In the genomic region with DNA sequence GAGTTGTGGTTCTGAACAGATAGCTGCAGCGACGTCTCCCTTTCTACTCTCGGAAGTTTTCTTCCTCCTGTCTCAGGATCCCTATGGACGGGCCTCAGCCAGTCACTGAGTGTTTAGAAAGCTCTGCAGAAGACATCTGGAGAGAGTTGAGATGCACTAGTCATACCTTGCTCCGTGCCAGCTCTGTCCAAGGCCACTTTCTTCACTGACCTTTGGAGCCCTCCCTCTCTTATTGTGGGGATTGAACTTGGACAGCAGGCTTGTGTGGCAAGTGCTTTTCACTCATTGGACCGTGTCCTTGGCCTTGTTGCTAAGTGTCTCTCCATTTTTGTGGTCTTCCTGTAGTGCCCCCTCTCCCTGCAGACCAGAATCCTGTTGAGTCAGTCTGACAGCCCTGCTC, we compare ENCODE assay signal across 17 mouse cellular contexts. TPM values are rescaled to one million over a fixed set of nuclear protein-coding genes. Genes with fewer than 3 reads are reported as not detected.
A peak's percentile ranks its signal among the peaks of the same experiment; 100 is the strongest.
DNase-seq lines count a peak whose midpoint lies in the region; ATAC-seq and TF ChIP-seq lines count a peak whose summit lies in the region.
"Had no signal": no experiment of that assay in that cellular context is flagged by ENCODE, and none has a peak within 500 bp of the region (broad histone marks: within the 10 kb centered on the region; RNA-seq: fewer than 3 reads in every experiment).

No protein-coding gene starts in this region.

- no peaks in the 10 kb centered on the region for H3K9me3 ChIP-seq in stomach, postnatal 0 days (ENCODE audit: control insufficient read depth, low read length)
- no peaks in the 10 kb centered on the region for H3K9me3 ChIP-seq in neural tube, embryonic 15.5 days (replicated peaks)
- H3K9me3 ChIP-seq: embryonic facial prominence, embryonic 12.5 days; forebrain, embryonic 10.5 days; midbrain, embryonic 10.5 days had no signal

- no peak overlapping the region for H3K4me2 ChIP-seq in stomach, postnatal 0 days (replicated peaks; ENCODE audit: low read depth)
- no peak overlapping the region for H3K4me2 ChIP-seq in neural tube, embryonic 15.5 days
- H3K4me2 ChIP-seq: embryonic facial prominence, embryonic 12.5 days had no signal

- peak; percentile 26 for ATAC-seq in granulocyte monocyte progenitor cell, adult 5-6 weeks (replicated peaks; ENCODE audit: poor library complexity, severe bottlenecking)
- no peak for ATAC-seq in stomach, postnatal 0 days (ENCODE audit: low FRiP score, low TSS enrichment)
- no peak for ATAC-seq in neural tube, embryonic 15.5 days (ENCODE audit: low FRiP score)
- ATAC-seq: hindbrain, postnatal 0 days had no signal

- no peak for TF ChIP-seq POLR2A in kidney, adult 2 months (IDR thresholded peaks at IDR 0.05; ENCODE audit: low read depth, low read length)

- TF ChIP-seq CTCF in kidney, adult 2 months (conservative IDR thresholded peaks at IDR 0.05; ENCODE audit: insufficient read depth, insufficient read length, low read depth, low read length): no peak
- no peak for TF ChIP-seq CTCF in stomach, postnatal 0 days (IDR thresholded peaks at IDR 0.05; ENCODE audit: low read depth)

- DNase-seq in kidney, adult 2 months: peak; percentile 83
- no peak for DNase-seq in kidney, postnatal 4 days
- DNase-seq in 416B (ENCODE audit: low read depth): peak; percentile 76
- peak; percentile 83 for DNase-seq in adrenal gland, adult 2 months
- no peak for DNase-seq in stomach, postnatal 0 days (ENCODE audit: low spot score)
- DNase-seq: cerebellum, postnatal 36 days; heart, adult 18-20 months; heart, postnatal 36 days; thymus, adult 18-20 months had no signal

- no peak for TF ChIP-seq EP300 in stomach, postnatal 0 days (optimal IDR thresholded peaks at IDR 0.05)

- H3K4me3 ChIP-seq in kidney, adult 2 months (ENCODE audit: insufficient read depth, low read depth, low read length): no peak overlapping the region
- H3K4me3 ChIP-seq in stomach, postnatal 0 days (ENCODE audit: low read depth, low read length): no peak overlapping the region
- no peak overlapping the region for H3K4me3 ChIP-seq in neural tube, embryonic 15.5 days (replicated peaks)
- H3K4me3 ChIP-seq: embryonic facial prominence, embryonic 12.5 days; forebrain, embryonic 10.5 days; midbrain, embryonic 10.5 days; myocyte had no signal

- H3K36me3 ChIP-seq in kidney, adult 2 months (ENCODE audit: control insufficient read depth, insufficient read depth, low read length): no peaks in the 10 kb centered on the region
- no peaks in the 10 kb centered on the region for H3K36me3 ChIP-seq in stomach, postnatal 0 days (ENCODE audit: control insufficient read depth, insufficient read depth, low read length)
- no peaks in the 10 kb centered on the region for H3K36me3 ChIP-seq in neural tube, embryonic 15.5 days
- H3K36me3 ChIP-seq: embryonic facial prominence, embryonic 12.5 days; forebrain, embryonic 10.5 days; midbrain, embryonic 10.5 days had no signal

- peaks cover 10% of the 10 kb centered on the region for H3K4me1 ChIP-seq in kidney, adult 2 months (ENCODE audit: control insufficient read depth, insufficient read depth, low read length)
- H3K4me1 ChIP-seq in stomach, postnatal 0 days (replicated peaks; ENCODE audit: control insufficient read depth, insufficient read depth): no peaks in the 10 kb centered on the region
- peaks cover 2% of the 10 kb centered on the region; the same call in 1 of the 2 replicates for H3K4me1 ChIP-seq in neural tube, embryonic 15.5 days

- H3K9ac ChIP-seq in stomach, postnatal 0 days (ENCODE audit: low read length): no peak overlapping the region
- no peak overlapping the region for H3K9ac ChIP-seq in neural tube, embryonic 15.5 days (replicated peaks)
- H3K9ac ChIP-seq: embryonic facial prominence, embryonic 12.5 days; liver, embryonic 14.5 days had no signal

- H3K27ac ChIP-seq in kidney, adult 2 months (ENCODE audit: insufficient read depth, low read depth, low read length): 0 out of 2 replicates have a peak overlapping the region, but pooled peaks have one; percentile 15
- H3K27ac ChIP-seq in stomach, postnatal 0 days (replicated peaks): no peak overlapping the region
- H3K27ac ChIP-seq in neural tube, embryonic 15.5 days (replicated peaks): no peak overlapping the region
- H3K27ac ChIP-seq: embryonic facial prominence, embryonic 12.5 days; forebrain, embryonic 10.5 days; hindbrain, postnatal 0 days; liver, embryonic 14.5 days; midbrain, embryonic 10.5 days had no signal

- WGBS in kidney, adult 2 months: 59% methylated on average over 6 of the region's 6 CpGs
- WGBS in stomach, postnatal 0 days: 80% methylated on average over 6 of the region's 6 CpGs
- WGBS in neural tube, embryonic 15.5 days: 89% methylated on average over 6 of the region's 6 CpGs

- H3K27me3 ChIP-seq in kidney, adult 2 months (replicated peaks; ENCODE audit: control insufficient read depth, insufficient read depth, low read length): no peaks in the 10 kb centered on the region
- no peaks in the 10 kb centered on the region for H3K27me3 ChIP-seq in stomach, postnatal 0 days (ENCODE audit: control insufficient read depth, insufficient read depth, low read length)
- H3K27me3 ChIP-seq in neural tube, embryonic 15.5 days (replicated peaks): no peaks in the 10 kb centered on the region

RNA-seq across cellular contexts. Expression of a gene that starts 6.3 kb away (rescaled TPM):
- polyA plus RNA-seq in kidney, adult 2 months (2012; rRNA removed): 48.0 and 49.5 TPM in 2 replicates
- total RNA-seq in adrenal gland, adult 2 months (2021): 10 to 100 TPM; 27.0 to 53.8 TPM
- polyA plus RNA-seq in adrenal gland, adult 2 months (2012; rRNA removed): 19.6 and 22.5 TPM in 2 replicates
- 11.2 and 17.3 TPM in 2 replicates for total RNA-seq in granulocyte monocyte progenitor cell, adult 5-6 weeks (2014; fragmentation: Nextera tagmentation)
- 19.2 and 26.2 TPM in 2 replicates for total RNA-seq in granulocyte monocyte progenitor cell, adult 5-6 weeks (2017)
- 19.7 and 20.1 TPM in 2 replicates for polyA plus RNA-seq in stomach, postnatal 0 days (2015; fragmentation: Nextera tagmentation; extraction: Ambion mirVana)
- 11.5 and 12.7 TPM in 2 replicates for polyA plus RNA-seq in neural tube, embryonic 15.5 days (2015; fragmentation: Nextera tagmentation; extraction: Ambion mirVana)

RNA-seq across cellular contexts. Expression of a gene that starts 54.8 kb away (rescaled TPM):
- 9.1 and 10.5 TPM in 2 replicates for polyA plus RNA-seq in kidney, adult 2 months (2012; rRNA removed)
- total RNA-seq in adrenal gland, adult 2 months (2021): 10 to 100 TPM; 25.7 to 31.9 TPM
- polyA plus RNA-seq in adrenal gland, adult 2 months (2012; rRNA removed): 3.1 and 3.3 TPM in 2 replicates
- total RNA-seq in granulocyte monocyte progenitor cell, adult 5-6 weeks (2014; fragmentation: Nextera tagmentation): 38.4 and 61.3 TPM in 2 replicates
- 45.6 and 46.4 TPM in 2 replicates for total RNA-seq in granulocyte monocyte progenitor cell, adult 5-6 weeks (2017)
- polyA plus RNA-seq in stomach, postnatal 0 days (2015; fragmentation: Nextera tagmentation; extraction: Ambion mirVana): 9.5 and 10.7 TPM in 2 replicates
- 49.7 and 52.7 TPM in 2 replicates for polyA plus RNA-seq in neural tube, embryonic 15.5 days (2015; fragmentation: Nextera tagmentation; extraction: Ambion mirVana)

Comparison
In these comparisons a context has a peak if more than half of its experiments do, and no peak if none do; other contexts are left out.
1. DNase-seq: peak in kidney, adult 2 months (single experiment), 416B (single experiment) and adrenal gland, adult 2 months (single experiment); none in kidney, postnatal 4 days (0 of 2) and stomach, postnatal 0 days (single experiment).